Mouse (Mus musculus) T-helper 1 cell (primary cell): ENCODE data around the gene Lif.

Source experiments
- in situ Hi-C: fragments of 300-600 bp; cut with MboI, MseI; formaldehyde crosslinking; loops from one replicate; pipeline ENCODE4 v1.15.1; 2025; ENCODE audit warnings: high pct_unique_total_duplicates

Gene Lif

DNA sequence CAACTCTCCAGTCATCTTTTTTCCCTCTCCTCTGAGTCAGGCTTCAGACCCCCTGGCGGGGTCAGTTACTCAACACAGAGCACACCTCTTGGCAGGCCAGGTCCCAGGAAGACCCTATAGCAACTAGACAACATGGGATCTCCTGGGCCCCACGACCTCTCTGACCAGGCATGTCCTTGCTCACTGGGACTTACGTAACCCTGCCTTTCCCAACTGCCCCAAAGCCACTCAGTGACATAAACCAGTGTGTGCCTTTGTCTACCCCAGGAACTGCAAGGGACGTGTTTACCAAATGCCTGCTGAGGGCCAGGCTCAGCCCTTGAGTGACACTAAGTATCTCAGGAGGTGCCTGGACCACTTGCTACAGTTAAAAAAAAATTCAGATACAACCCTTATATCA lies 27.5 kb upstream of the Lif start:
- in situ Hi-C loops, result no loop called here

DNA sequence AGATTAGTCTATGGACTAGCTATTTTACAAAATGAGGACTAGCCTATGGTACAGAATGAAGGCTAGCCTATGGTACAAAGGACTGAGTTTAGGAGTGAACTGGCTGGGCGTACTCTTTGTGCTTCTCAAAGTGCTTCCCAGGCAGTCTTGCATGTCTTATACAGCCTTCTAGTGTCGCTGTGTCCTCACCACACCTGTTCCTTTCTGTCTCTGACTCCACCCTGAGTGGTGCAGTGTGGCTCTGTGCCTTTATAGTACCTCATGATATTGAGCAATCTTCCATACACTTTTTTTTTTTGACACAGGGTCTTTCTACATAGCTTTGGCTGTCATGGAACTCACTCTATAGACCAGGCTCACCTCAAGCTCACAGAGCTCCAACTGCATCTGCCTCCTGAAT lies 25.9 kb upstream of the Lif start:
- in situ Hi-C loops, result no loop called here

DNA sequence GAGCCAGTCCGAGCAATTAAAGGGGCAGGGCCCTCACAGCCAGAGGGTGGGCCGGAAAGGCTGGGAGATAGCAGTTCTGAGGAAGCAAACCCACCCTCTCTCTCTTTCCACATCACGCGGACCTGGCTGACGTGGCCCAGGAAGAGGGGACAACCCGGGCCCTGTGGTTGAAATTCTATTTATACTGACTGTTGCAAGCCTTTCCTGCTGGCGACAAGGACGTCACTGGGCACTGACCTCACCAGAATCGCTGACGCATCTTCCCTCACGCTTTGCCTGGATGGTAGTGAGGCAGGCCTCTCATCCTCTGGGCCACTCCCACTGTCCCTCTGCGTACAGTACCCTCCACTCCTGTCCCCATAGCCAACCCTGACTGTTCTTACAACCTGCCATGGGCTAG lies 24.7 kb upstream of the Lif start:
- in situ Hi-C loops, result no loop called here

DNA sequence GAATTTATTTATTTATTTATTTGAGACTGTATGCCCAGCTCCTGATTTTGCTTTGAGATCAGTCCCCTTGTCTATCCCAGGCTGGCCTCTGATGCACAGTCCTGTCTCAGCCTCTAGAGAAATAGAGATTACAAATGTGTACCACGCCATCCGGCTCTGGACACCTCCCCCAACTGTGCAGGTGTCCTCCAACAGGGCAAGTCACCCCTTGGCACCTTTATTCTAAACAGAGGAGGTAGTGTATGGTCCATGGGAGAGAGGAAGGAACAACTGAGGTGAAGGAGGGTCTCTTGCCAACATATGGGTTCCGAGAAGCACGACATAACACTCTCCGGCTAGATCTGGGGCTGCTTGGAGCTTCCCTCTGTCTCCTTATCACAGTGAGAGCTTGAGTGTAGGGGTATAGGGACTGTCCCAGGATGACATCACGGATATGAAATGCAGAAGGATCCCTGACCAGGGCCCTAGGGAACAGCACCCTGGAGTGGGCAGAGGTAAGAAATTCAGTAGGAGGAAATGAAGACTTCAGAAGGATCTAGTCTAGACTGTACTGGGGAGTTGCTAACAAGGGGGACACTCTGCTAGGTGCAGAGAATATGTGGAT lies 22.2 kb upstream of the Lif start:
- in situ Hi-C loops, result no loop called here

DNA sequence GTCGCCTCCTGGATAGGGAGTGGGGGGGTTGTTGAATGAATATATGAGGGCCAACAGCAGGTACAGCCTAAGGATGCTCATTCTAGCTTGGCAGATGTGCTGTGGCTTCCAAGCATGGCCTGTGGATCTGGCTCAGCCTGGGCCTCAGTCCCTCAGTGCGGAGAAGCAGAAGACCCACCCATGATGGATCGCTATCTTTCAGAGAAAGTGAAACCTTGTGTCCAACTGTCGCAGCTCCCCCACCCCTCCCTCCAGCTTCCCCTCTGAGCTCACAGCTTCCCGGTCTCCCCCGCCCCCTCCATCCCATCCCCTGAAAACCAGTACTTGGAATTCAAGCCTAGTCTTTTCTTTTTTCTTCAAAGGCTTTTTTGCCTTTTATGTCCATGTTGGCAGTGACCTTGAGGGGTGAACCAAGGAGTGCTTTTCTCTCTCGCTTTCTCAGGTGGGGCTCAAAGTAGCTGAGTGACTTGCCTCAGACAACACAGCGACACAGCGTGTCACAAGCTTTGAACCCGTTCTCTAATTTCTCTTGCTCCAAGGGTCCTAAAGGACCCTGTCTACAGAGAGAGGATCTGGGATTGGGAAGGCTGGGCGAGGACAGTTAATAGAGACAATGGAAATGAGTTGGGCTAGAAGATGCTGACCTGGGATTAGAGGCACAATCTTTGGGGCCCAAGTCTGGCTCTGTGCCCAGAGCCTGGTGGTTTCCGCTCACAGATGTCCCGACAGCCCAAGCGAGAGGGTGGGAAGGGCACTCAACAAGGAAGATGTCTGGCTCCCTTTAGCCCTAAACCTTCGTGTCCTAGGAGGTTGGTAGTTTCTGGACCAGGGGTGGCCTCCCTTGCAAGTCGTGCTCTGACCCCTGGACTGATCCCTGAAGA lies 21.5 kb upstream of the Lif start, which contains the start of gene Osm:
TSS of gene Osm (plus strand) at position 756 of the 881 bp plus-strand sequence.
- in situ Hi-C loops, result no loop called here

DNA sequence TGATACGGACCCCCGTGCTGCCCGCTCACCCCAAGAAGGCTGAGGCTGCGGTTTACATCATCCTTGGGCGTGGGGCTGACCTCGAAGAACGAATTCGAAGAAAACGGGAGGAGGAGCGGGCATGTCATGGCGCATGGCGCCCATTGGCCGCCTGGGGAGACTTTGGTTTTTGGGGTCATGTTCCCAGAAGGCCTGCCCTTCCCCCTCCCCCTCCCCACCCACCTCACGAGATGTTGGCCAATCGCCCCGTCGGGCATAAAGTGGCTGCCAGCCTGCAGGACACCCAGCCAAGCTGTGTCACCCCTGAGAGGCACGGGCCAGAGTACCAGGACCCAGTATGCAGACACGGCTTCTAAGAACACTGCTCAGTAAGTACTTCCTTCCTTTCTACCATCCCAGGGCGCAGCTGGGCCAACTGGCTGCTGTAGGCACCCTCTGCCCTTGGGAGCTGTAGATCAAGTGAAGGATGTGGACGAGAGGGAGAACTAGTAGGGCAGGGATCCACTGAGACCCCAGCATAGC lies 20.8 kb upstream of the Lif start:
- in situ Hi-C loops, result no loop called here

DNA sequence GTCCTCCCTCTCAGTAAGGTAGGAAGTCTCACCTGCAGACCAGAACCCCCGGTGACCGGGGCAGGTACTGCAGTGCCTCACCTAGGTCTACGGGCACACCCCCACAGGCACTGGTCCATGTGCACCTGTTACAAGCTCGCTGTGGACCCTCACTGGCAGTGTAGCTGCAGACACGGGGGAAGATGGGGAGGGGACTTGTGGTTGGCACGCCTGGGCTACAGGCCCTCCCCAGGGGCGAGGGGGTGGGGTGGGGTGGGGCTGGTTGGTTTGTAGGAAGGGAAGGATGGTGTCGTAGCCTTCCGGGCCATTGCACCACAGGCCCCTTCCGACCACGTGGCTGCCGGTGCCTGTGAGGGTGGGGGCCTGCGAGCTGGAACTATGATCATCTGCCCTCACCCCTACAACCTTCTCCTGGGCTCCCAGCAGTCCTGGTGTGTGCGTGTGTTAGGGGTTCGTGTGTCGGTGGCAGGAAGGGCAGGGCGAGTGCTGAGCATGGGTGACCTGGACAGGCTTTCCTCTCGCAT lies 19.9 kb upstream of the Lif start:
- in situ Hi-C loops, result no loop called here

DNA sequence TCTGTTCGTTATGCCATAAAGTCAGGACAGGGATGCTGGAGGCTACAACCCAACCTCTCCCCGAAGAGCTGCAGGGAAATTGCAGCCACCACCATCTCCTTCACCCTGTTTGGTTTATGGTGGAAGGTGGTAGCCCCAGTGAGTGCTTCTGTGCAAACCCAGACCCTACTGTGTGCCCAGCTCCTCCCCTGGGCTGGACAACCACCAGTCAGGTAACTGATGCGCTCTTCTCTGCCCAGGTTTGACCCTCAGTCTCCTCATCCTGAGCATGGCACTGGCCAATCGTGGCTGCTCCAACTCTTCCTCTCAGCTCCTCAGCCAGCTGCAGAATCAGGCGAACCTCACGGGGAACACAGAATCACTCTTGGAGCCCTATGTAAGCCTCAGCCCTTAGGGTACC lies 19.2 kb upstream of the Lif start:
- in situ Hi-C loops, result no loop called here

DNA sequence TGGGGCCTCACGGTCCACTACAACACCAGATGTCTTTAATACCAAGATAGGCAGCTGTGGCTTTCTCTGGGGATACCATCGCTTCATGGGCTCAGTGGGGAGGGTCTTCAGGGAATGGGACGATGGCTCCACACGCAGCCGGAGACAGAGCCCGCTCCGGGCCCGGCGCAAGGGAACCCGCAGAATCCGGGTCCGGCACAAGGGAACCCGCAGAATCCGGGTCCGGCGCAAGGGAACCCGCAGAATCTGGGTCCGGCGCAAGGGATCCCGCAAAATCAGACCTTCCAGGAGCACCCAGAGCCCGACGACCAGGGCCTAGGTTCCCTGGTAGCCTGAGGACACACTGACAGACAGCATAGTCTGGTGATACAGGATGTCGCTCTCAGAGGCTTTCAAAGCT lies 17.7 kb upstream of the Lif start:
- in situ Hi-C loops, result no loop called here

DNA sequence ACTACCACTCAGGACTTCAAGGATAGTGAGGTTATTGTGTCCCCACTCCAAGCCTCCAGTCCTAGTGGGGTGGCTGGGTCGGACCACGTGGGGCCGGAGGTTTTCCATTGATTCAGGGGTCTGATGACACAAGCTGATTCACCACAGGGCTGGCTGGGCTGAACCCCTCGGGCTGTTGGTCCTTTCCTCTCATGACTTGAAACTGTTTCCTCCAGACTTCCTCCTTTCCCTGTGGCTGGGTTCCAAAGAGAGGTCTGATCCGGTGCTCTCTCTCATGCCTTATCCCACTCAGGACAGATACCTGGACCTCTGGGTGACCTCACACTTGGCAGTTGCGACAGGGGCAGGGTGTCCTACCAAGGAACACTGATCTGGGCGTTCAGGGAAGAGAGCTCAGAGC lies 17.2 kb upstream of the Lif start:
- in situ Hi-C loops, result no loop called here

DNA sequence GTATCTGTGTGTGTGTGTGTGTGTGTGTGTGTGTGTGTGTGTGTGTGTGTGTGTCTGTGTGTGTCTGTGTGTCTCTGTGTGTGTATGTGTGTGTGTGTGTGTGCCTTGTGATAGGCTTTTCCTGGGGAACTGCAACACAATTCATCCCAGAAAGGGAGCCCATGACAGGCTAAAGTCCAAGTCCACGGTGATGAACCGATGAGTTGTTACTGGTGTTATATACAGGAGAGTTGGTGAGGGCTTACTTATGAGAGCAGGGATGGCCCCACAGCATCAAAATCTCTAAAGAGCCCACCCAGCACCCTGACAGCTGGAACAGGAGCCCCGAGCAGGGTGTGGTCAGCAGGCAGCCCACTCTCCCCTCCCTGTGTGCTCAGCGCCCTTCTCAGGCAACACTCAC lies 16.2 kb upstream of the Lif start:
- in situ Hi-C loops, result no loop called here

DNA sequence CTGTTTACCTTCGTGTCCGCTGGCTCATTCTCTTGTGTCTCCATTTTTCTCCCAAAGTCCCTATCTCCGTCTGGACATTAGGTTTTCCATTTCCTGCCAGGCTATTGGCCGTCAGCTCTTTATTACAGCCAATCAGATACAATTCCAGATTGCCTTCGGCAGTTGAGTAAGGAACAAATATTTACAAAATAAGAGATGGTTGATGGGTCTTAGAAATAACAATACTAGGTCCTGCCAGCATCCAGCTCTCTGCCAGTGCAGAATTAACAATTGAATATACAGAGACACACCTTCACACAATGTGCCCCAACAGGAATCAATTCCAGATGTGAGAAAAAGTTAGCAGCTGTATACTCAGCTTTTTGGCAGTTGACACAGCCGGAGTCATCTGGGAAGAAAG lies 11.2 kb upstream of the Lif start:
- in situ Hi-C loops, result no loop called here

DNA sequence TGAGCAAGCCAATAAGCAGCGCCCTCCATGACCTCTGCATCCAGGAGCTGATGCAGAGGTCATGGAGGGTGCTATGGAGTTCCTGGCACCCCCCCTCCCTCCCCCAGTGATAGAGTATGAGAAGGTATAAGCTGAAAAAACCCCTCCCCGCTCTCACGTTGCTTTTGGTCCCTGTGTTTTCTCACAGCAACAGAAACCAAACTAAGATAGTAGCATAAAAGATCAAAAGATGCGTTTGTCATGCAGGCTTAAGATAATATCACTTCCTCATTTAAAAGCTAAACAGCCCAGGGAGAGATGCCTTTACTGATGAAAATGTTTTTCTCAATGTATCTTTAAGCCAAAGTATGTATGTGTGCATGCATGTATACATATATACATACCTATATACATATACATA lies 10.7 kb upstream of the Lif start:
- in situ Hi-C loops, result no loop called here

DNA sequence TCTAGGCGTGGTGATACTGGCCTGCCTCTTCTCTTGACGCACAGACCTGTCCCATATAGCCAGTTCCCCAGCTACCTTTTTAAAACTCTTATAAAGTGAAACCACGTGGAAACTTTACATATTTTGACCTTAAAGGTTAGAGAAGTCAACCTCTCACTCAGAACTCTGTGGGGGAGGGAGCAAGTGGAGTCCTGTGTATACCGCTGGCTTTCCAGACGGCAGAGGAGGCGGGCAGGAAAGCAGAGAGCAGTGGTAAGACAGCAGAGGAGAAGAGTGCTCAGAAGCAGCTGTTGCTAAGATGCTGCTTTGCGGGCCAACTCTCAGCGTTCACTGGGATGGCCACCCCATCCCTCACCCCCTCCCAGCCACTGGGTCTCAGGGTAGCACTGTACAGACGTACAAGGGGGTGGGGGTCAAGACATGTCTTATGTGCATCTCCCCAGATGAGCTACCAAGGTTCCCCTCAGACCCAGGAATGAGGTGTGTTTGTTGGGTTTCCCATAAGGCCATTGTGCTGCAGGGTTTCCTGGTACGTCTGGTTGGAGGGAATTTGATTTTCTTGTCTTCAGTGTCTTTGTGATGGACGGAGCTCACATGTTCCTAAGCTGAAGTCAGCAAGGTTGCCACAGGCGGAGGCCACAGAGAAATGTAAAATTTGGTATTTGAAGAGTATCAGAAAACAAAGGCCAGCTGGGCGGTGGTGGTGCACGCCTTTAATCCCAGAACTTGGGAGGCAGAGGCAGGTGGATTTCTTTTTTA lies 10.0 kb upstream of the Lif start:
- in situ Hi-C loops, result no loop called here

DNA sequence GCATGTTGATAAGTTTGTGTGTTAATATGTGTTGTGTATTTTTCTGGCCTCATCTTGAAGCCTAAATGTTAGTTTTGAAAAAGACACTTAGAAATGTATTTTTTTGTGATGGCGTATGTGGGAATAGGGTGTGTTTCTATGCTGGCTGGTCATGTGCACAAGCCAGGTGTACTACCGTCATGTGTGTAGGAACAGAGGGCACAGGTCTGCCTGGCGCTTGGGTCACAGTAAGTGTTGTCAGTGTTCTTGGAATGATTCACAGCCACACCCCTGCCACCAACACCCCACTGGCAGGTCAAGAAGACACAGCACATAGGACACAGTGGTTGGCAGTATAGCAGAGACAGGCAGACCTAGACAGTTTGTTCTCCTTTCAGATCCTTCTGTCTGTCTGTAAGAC lies 8.2 kb upstream of the Lif start:
- in situ Hi-C loops, result no loop called here

DNA sequence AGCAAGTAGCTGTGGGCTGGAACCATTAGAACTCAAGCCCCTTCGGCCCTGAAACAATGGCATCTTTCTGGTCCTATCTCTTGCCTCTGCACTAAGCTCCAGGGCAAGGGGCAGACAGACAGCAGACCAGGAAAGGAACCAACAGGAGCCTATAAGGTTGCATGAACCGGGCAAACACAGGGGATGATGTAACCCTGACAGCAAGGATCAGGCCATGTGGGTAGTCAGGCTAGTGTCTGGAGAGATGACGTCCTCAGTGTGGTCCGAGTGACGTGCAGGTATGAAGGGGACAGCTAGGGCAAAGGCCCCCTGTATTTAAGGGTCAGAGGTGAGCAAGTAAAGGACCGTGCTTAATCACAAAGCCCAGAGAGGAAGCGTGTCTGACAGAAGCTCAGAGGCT lies 7.1 kb upstream of the Lif start:
- in situ Hi-C loops, result no loop called here

DNA sequence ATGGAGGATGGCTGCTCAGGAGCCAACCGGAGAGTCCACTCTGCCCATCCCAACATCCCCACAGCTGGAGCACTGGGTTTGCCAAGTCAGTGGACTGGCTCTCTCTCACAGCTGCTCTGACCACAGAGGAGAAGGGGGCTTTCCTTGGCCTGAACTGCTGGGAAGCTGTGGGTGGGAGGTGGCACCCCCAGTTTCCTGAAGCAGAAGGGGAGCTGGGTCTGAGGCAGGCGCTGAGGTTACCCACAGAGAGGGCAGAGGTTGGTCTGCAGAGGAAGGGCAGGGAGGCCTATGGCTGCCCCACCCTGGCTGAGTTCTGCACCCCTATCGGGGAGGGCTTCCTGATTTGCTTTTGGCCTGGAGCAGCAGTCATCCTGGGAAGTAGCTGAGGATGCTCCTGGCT lies 6.0 kb upstream of the Lif start:
- in situ Hi-C loops, result no loop called here

DNA sequence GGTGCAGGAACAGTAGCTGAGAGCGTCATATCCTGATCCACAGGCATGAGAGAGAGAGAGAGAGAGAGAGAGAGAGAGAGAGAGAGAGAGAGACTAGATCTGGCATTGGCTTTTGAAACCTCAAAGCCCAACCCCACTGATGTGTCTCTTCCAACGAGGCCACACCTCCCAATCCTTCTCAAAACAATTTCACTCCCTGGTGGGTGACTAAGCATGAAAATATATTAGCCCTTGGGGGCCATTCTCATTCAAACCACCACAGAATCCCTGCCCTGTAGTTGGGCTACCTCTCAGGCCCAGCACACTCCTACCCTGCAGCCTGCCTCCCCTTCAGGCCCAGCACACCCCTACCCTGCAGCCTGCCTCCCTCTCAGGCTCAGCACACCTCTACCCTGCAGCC lies 4.5 kb upstream of the Lif start:
- in situ Hi-C loops, result no loop called here

DNA sequence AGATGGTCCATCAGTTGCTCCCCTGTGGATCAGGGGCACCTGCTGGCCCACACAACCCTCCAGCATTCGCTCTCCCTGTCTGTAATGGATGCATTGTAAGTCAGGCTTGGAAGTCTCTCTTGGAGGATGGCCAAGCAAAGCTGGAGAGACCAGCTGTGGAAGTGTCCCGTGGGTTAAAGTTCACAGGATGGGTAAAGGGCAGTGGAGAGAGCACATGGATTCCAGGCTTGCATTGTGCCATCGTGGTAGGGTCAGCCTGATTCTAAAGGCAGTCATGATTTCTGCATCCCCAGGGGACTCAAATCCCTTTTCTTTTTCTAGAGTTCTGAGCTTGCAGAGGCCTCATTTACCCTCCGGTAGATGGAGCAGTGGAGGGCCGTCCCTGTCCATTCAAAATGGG lies 399 bp downstream of the Lif start:
- in situ Hi-C loops, result loop anchor here (5.0 kb wide), 2 partner anchors 35 to 160 kb away; no protein-coding TSS in a partner anchor

DNA sequence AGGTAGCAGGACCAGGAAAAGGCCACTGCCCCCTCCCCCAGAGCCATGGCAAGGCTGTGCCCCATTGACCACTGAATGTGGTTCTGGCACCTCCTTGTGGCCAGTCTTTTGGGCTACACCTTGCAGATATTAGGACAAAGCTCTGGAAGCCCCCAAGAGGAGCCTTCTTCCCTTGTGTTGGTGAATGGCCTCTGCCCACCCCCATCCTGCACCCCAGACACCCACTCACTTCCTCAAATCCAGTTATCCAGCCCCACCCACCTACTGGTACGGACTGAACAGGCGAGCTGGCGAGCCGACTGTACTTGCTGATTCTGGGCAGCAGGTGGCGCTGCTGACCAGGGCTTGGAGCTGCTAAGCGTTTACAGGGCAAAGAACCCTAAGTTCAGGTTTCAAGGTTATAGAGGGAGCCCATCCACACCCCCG lies 1.3 kb downstream of the Lif start:
- in situ Hi-C loops, result loop anchor here (5.0 kb wide), 2 partner anchors 36 to 159 kb away; no protein-coding TSS in a partner anchor

DNA sequence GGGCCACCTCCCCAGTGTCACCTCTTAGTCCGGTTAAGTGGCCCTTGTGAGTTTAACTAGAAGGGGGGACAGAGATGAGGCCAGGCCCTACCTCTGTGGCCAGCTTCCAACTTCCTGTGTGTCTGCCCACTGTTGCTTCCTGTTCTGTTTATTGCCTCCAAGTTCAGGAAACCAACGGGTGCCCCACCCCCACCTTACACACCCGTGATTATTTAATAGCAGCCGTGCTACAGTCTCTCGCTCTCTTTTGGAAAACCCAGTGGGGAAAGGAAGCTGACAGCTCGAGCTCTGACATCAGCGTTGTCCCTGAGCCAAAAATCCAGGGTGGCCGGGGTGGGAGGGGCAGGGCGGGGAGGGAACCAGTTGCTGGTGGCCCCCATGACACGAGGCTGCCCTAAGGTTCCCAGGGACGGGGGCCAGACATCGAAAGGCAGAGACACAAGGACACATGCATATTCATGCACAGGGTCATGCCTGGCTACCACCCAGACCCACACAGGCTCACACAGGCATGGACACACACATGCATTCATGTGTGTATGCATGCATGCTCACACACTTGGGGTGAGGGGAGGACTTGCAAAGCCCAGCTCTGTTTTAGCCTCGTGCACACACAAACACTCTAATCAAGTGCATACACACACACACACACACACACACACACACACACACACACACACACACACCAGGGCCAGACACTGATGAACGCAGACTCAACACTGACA lies 3.3 kb downstream of the Lif start:
- in situ Hi-C loops, result no loop called here

DNA sequence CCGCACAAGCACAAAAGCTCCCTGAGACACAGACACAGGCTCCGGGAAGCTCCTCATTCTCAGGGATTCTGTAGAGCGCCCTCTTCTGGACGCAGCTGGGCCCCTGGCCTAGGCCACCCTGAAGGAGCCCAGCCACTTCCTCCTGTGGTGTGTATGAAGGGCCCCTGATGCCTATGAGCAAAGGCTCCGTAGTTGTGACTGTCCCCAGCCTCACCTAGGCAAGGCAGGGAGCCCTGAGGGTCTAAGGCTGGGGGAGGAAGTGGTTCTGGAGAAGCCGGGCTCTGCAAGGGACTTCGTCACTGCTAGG lies 3.8 kb downstream of the Lif start:
- in situ Hi-C loops, result no loop called here
